Mouse (Mus musculus): Measurements from ENCODE around the gene Khk.
A peak's percentile ranks its signal among the peaks of the same experiment; 100 is the strongest.
"Not testable (repeated sequence)": the region's sequence is repeated elsewhere in the genome, so short reads cannot be mapped to it uniquely, and the experiment has no call there.

Khk gene

GRCm38 (mm10) chr5:30921256-30922033 lies at the start of gene Khk:
Gene Khk (plus strand): TSS chr5:30921431.
- peak; percentile 96 for DNase-seq

- DNase-seq = no peak
These were observed 48.7 kb upstream of the Khk start for GRCm38 (mm10) chr5:30872574-30872973.

GRCm38 (mm10) chr5:30874365-30874764 lies 46.9 kb upstream of the Khk start:
- no peak for DNase-seq

GRCm38 (mm10) chr5:30878616-30879015 lies 42.6 kb upstream of the Khk start:
- no peak for DNase-seq

GRCm38 (mm10) chr5:30879347-30879943 lies 41.8 kb upstream of the Khk start:
- no peak for DNase-seq

- DNase-seq = not testable (repeated sequence)
These were observed 39.4 kb upstream of the Khk start for GRCm38 (mm10) chr5:30881839-30882238.

- DNase-seq = no peak
These were observed 35.0 kb upstream of the Khk start for GRCm38 (mm10) chr5:30886209-30886608.

GRCm38 (mm10) chr5:30886731-30887130 lies 34.5 kb upstream of the Khk start:
- no peak for DNase-seq

- peak; percentile 79 for DNase-seq
These were observed 33.9 kb upstream of the Khk start for GRCm38 (mm10) chr5:30887331-30887761.

GRCm38 (mm10) chr5:30887858-30888336 lies 33.3 kb upstream of the Khk start:
- peak; percentile 95 for DNase-seq

GRCm38 (mm10) chr5:30888337-30889087 lies 32.7 kb upstream of the Khk start, which contains the start of gene Agbl5:
Gene Agbl5 (plus strand): TSS chr5:30888694.
- peak; percentile 97 for DNase-seq

- DNase-seq = no peak
These were observed 32.0 kb upstream of the Khk start for GRCm38 (mm10) chr5:30889088-30889754.

- DNase-seq = peak; percentile 63
These were observed 30.9 kb upstream of the Khk start for GRCm38 (mm10) chr5:30890375-30890774.

GRCm38 (mm10) chr5:30901860-30902259 lies 19.4 kb upstream of the Khk start:
- DNase-seq = peak; percentile 36

- peak; percentile 99 for DNase-seq
These were observed 13.7 kb upstream of the Khk start, which contains the start of gene Ost4 for GRCm38 (mm10) chr5:30907413-30908059. Gene Ost4 (minus strand): TSS chr5:30907788.

GRCm38 (mm10) chr5:30908426-30909299 lies 12.6 kb upstream of the Khk start:
- DNase-seq = peak; percentile 81

GRCm38 (mm10) chr5:30909300-30909659 lies 12.0 kb upstream of the Khk start:
- DNase-seq = peak; percentile 77

- DNase-seq = no peak
These were observed 11.4 kb upstream of the Khk start for GRCm38 (mm10) chr5:30909863-30910262.

- DNase-seq = no peak
These were observed 10.8 kb upstream of the Khk start for GRCm38 (mm10) chr5:30910481-30910880.

- no peak for DNase-seq
These were observed 9.1 kb upstream of the Khk start for GRCm38 (mm10) chr5:30912156-30912555.
